Mouse (Mus musculus): Measurements from ENCODE around the gene Serinc2. TPM values are rescaled to one million over a fixed set of nuclear protein-coding genes. Genes with fewer than 3 reads are reported as not detected.

Gene Serinc2
- total RNA-seq, 2 experiments from 2014 or later = 0.50 to 1.4 TPM

DNA sequence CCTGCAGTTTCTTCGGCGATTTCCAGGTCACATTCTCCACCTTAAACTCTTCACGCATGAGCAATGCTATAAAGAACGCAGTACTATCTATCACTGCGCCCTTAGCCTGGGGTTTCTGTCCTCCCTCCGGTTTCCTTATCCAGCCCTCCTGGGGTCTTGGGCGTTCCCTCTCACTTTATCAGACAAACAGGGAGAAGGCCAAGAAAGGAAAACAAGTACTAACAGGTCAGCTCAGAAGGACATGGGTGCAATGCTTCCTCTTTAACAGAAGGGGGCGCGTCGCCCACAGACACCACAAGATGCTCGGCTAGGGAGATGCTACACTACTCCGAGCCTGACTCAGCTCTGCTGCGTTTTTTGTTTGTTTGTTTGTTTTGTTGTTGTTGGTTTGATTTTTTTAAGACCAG, 18.1 kb upstream of the Serinc2 start:
- no peak for DNase-seq

- DNase-seq = no peak
Measured at GRCm38 (mm10) chr4:130296243-130296965, 17.4 kb upstream of the Serinc2 start.

DNA sequence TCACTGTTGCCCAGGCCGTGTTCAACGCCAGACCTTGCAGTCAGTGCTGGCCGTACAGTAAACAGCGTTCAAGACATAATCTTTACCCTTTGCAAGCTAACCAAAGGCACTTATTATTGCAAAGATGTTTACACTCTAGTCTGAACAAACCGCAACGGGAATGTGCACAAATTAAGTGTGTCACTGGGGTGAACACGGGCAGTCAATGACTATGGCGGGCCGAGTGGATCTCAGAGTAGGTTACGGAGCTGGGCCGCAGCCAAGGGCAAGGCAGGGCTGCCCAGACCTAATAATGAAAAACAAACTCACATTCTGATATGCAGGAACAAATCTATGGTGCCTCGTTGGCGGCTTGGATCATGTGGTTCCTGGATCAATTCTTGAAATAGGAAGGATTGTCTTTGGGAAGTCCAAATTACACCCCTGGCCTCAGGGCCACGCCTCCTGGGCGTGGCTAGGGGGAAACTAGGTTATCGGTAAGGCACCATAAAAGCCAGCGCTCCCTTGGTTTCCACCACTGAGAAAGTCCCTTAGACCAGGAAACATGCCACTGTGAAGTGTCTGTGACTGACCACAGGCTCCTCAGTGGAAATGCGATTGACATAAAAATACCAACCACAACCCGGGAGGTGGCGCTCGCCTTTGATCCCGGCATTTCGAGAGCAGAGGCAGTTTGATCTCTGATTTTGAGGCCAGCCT, 16.2 kb upstream of the Serinc2 start:
- peak in 1 of 2 experiments; percentile 52 for DNase-seq

GRCm38 (mm10) chr4:130294513-130294912, 15.5 kb upstream of the Serinc2 start:
- no peak for DNase-seq

GRCm38 (mm10) chr4:130292271-130292670, 13.3 kb upstream of the Serinc2 start:
- DNase-seq = peak; percentile 79 to 82

- DNase-seq = no peak
Measured at GRCm38 (mm10) chr4:130289824-130290223, 10.8 kb upstream of the Serinc2 start.

DNA sequence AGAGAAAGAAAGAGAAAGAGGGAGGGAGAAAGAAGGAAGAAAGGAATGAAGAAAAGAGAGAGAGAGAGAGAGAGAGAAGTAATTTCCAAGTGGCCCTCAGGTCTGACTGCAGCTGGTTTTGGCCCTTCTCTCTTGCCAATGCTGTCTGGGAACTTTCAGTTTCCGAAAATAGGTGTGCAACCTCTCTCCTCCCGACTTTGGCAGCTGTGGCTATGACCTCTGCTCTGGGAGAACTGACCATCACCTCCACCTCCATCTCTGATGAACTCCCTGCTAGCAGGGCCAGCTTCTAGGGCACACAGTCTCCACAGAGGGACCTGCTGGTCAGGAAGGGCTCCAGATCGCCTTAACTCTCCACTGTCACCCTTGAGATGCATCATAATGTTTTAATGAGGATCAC, 7.5 kb upstream of the Serinc2 start:
- DNase-seq = no peak

GRCm38 (mm10) chr4:130283826-130284225, 4.8 kb upstream of the Serinc2 start:
- DNase-seq = no peak

DNA sequence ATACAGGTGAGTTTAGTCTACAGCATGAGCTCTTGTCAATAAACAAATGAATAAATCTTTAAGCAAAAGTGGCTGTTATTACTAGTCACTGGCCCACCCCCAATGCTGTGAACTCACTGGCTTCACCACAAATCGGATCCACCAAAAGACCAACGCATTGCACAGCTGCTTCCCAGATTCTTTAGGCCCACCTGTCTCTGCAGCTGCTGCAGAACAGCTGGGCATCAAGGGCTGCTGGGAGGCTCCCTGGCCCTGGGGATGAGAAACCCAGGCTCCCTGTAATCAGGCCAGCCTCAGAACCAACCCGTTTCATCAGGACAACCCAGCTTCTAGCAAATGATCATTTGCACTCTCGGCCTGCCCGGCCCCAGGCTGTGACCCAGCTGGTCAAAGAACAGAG, 3.9 kb upstream of the Serinc2 start:
- no peak for DNase-seq

- no peak for DNase-seq
Measured at GRCm38 (mm10) chr4:130276573-130277176, 2.3 kb downstream of the Serinc2 start.

DNA sequence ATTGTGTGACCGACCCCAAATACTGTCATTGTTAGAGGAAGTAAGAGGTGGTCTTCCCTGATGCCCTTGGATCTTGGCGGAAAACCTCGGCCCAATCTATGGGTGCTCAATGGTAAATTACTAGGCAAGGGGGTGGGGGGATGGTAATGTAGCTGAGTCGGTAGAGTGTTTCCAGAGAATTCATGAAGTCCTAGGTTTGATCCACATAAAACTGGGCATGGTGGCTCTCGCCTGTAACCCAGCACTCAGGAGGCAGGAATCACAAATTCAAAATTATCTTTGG, 3.2 kb downstream of the Serinc2 start:
- no peak for DNase-seq

GRCm38 (mm10) chr4:130275016-130275822, 3.8 kb downstream of the Serinc2 start:
- DNase-seq = no peak

GRCm38 (mm10) chr4:130274346-130275015, 4.5 kb downstream of the Serinc2 start:
- peak in 1 of 2 experiments; percentile 14 for DNase-seq

DNA sequence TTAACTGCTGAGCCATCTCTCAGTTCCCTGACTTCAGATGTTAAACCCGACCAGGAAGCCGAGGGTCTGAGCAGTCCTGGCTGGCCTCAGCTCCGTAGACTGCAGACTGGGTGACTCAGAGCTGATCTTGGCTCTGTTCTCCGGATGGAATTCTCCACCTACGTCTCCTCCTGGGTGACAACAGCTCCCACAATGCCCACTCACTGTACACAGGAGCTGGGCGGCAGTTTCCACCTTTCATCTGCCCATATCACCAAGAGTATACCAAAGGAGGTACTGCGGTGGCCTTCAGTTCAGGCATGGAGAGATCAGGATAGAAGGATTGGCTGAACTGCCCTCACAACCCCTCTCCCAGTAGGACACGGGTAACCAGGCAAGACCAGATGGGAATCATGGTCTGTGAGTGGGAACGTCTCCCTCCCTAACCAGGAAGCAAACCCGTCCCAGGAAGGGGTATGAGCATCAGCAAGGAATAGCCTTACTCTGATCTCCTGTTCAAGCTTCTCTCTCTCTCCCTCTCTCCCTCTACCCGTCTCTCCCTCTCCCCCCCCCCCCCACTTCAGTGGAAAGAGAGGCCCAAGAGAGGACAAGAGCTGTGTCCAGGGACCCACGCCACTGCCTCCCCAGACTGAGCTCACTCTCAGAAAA, 5.2 kb downstream of the Serinc2 start:
- peak; percentile 70 to 78 for DNase-seq

GRCm38 (mm10) chr4:130270611-130271347, 8.2 kb downstream of the Serinc2 start:
- DNase-seq = no peak

DNA sequence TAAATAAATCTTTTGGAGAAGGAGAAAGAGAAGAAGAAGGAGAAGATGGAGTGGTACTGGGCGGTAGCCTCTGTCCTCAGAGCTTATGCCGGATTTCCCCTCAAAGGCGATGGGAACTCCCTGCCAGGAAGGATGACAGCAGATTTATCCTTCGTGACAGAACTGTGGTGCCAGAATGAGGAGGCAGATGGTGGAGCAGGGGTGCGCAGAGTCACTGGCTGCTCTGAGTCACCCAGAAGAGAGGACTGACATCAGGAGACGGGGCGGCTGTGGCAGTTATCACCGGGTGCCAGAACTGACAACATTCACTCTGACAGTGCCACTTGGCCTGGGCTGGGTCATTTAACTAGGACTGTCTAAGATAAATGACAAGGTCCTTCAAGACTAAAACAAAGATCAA, 8.9 kb downstream of the Serinc2 start:
- DNase-seq = peak; percentile 44 to 50

- DNase-seq = no peak
Measured at GRCm38 (mm10) chr4:130268736-130269135, 10.3 kb downstream of the Serinc2 start.

GRCm38 (mm10) chr4:130267069-130267468, 11.9 kb downstream of the Serinc2 start:
- no peak for DNase-seq

GRCm38 (mm10) chr4:130266601-130267000, 12.4 kb downstream of the Serinc2 start:
- no peak for DNase-seq

- peak; percentile 73 for DNase-seq
Measured at GRCm38 (mm10) chr4:130264698-130265349, 14.2 kb downstream of the Serinc2 start.
